Mouse (Mus musculus): ENCODE measurements around the gene Enpp1.
A peak's percentile ranks its signal among the peaks of the same experiment; 100 is the strongest.

Enpp1 gene

DNA sequence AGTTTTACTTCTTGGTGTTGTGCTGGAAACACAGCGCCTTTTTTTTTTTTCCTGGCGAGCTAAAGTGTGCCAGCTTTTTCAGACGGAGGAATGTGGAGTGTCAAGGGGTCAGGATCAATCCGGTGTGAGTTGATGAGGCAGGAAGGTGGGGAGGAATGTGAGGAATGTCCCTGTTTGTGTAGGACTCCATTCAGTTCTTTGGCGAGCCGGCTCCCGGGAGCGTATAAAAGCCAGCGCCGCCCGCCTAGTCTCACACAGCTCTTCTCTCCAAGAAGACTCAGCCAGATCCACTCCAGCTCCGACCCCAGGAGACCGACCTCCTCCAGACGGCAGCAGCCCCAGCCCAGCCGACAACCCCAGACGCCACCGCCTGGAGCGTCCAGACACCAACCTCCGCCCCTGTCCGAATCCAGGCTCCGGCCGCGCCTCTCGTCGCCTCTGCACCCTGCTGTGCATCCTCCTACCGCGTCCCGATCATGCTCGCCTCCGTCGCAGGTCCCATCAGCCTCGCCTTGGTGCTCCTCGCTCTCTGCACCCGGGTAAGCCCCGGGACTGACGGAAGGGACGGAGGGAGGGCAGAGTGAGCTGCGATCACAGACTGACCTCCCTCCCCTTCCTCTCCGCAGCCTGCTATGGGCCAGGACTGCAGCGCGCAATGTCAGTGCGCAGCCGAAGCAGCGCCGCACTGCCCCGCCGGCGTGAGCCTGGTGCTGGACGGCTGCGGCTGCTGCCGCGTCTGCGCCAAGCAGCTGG is 116.5 kb downstream of the Enpp1 start, which contains the start of gene Ccn2:
Ccn2 (plus strand) TSS at position 193 of the 753 bp plus-strand sequence.
- DNase-seq: peak; percentile 92

DNA sequence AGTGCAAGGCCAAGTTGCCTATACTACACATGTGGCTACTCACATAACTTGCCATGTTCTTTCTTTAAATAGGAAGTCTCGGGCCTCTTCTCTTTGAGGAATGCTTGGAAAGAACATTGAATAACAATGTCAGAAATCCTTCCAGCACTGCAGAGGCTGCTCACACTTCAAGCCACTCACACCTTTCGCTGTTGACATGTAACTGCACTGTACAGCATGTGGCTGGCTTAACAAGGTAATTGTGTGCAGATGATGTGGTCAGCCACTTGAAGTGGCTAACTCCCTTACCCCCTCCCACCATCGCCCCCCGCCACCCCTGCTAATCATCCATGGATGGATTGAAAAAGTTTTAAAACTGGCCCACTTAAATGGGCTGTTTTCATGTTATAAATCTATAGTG is 118.4 kb downstream of the Enpp1 start:
- no peak for DNase-seq

GRCm38 (mm10) chr10:24592969-24593368 is 119.0 kb downstream of the Enpp1 start:
- no peak for DNase-seq

DNA sequence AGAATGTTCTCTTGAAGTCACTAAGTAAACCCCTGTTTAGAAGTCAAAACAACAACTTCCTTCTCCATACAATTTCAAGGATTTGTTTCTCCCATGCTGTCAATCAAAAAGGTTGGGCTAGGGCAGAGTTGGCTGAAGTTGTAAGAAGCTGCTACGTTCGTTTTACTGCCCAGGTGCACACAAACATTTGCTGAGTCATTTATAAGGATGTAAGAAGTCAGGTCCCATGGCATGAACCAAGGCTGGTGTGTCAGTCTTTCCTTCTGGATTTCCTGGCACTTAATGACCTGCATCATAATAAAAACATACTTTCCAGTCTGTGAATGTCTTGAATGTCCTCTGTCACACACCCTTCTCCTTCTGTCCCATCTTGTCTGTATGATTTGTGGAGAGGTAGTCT is 119.6 kb downstream of the Enpp1 start:
- DNase-seq: no peak

DNA sequence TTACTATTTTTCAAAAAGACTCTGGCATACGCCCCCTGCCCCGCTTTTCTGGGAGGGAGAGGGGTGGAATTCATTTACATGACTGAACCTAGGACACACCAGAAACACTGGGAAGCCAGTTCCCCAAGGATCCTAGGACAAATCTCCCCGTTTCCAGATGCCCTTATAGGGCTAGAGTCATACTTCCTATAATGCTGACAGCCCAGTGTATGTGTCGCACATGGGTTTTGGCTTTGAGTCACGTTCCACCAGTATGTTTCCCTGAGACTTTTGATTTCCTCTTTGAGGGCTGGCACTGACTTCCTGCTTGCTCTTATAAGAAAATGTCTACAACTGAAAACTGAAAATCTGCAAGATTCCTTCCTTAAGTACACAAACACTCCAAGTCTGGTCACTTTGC is 120.2 kb downstream of the Enpp1 start:
- no peak for DNase-seq

DNA sequence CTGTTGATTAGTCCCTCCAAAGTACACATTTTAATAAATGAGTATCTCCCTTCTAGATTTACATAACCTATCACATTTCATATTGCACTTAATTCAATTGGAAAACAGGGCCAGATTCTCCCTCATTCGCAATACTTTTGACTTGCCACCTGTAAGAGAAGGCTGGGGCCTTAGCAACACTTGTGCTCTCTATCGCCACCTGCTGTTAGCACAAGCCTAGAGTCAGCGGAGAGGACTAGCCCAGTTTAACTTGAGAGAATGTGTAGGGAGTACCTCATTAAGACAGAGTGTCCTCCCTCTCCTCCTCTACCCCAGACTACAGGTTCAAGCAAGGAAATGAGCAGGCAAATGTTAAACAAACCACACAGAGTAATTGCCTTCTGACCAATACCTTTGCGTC is 120.8 kb downstream of the Enpp1 start:
- peak; percentile 93 for DNase-seq

DNA sequence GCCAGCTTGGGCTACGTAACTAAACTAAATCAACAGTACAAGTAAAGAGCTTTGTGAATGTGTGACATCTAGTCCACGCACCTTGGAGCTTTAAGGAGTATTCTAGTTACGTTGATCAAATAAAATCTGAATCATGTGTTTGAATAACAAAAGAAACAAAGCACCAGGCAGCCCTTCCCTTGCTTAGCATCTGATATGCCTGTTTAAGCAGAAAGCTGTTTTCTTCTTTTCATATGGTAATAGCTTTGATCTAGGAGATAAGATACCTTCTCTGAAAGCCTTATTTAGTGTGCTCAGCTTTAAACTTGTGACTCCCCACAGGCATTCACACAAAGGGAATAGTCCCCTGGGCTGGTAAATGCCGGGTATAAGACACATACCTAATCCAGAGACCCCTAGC is 121.4 kb downstream of the Enpp1 start:
- no peak for DNase-seq

- no peak for DNase-seq
These were observed 122.7 kb downstream of the Enpp1 start for GRCm38 (mm10) chr10:24589238-24589637.

- no peak for DNase-seq
These were observed 123.1 kb downstream of the Enpp1 start for GRCm38 (mm10) chr10:24588824-24589223.

Measured in kidney, postnatal 10 days (tissue).